Mouse (Mus musculus) large intestine, adult 2 months (tissue): ENCODE data around the gene Sec61g. TPM values are rescaled to one million over a fixed set of nuclear protein-coding genes. Genes with fewer than 3 reads are reported as not detected.

Experiments used
- polyA plus RNA-seq: library from polyadenylated mRNA; depleted of rRNA; stranded (reverse); fragments of >200 nt; gene quantifications from 2 replicates; pipeline ENCODE4 v1.2.3, GENCODE M21; 2012; rRNA removed

Sec61g gene
- polyA plus RNA-seq, 1 experiment = 13.7 TPM

Other genes starting within 250 kb of the Sec61g start
- gene Egfr, start 243.7 kb upstream of the Sec61g start, polyA plus RNA-seq = 4.9 and 24.6 TPM in 2 replicates